Mouse (Mus musculus) Muller cell, postnatal 12 days (primary cell): ENCODE measurements at regions not wholly inside any gene's neighbourhood (a gene's known extent, or its start where the extent isn't known, plus 50 kb on each side); places are given as distances from the start of the nearest gene placed in this dataset.
A peak's percentile ranks its signal among the peaks of the same experiment; 100 is the strongest.

Source experiments
- DNase-seq: peaks from one replicate; pipeline ENCODE4 v3.0.0-alpha.2; 2015; ENCODE audit errors: inconsistent ontology term

DNA sequence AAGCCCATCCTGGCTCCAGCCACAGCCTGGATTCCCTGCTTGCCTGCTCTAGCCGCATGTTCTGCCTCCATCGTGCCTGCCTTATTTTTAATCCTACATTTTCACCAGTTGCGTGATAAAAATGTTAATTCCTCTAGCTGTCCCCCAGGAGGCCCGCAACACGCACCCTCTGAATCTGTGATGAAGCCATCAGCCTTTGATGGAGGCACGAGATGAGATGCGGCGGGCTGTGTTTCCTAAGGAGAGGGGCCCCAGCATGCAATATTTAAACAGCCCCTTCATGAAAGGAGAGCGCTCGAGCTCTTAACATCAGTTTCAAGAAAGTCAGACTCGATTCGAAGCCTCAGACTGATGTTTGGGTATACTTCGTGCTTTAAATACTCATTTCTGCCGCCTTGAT lies 76.3 kb downstream of the Nptx2 start:
- DNase-seq: no peak

DNA sequence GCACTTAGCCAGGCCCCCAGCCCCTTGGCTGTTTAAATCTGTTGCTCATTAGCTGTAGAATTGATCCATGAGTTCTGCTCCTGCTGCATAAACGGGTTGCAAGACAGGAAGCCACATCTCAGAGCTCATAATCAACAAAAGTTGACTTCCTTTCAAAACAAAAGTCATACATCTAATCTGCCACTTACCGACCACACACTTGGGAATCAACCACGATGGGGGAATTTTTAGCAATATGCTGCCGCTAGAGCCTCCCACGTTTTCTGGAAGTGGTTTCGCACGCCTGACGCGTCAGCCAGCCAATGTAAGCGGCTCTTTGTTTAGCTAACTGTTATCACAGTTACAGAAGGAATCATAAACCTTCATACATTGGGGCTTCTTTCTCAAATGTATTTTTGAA lies 77.7 kb downstream of the Nptx2 start:
- no peak for DNase-seq

DNA sequence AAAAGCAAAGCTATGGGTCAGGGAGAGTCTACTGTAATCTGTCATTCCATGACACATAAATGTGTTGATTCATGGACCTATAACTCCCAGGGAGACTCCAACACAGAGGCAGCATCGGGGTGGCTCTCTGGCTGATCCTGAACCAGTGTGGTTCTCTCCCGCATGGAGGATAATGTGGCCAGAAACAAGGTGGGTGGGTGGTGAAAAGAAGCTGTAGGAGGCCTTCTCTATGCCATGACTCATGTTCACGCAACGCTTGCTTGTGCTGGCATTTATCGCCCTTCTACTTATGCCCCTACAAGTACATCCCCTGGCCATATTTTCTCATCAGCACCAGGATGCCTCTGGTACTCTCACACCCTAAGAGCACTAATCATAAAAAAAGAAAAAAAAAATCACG lies 86.6 kb downstream of the Nptx2 start:
- DNase-seq: no peak

DNA sequence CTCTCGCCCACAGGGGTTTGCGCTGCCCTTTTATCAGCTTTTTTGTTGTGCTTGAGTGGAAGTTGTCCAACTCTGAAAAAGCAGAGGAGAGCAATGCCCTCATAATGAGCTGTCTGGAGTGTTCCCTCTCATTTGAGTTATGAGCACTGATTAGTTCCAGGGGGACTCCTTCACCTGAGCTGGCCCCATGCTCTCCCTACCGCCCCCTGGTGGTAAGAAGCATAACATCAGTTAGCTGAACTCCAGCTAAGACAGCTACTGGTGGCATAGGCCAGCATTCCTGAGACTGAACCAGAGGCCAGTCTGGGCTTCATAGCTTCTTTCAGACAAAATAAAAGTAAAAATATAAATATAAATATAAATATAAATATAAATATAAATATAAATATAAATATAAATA lies 92.9 kb downstream of the Nptx2 start:
- DNase-seq: peak; percentile 2

DNA sequence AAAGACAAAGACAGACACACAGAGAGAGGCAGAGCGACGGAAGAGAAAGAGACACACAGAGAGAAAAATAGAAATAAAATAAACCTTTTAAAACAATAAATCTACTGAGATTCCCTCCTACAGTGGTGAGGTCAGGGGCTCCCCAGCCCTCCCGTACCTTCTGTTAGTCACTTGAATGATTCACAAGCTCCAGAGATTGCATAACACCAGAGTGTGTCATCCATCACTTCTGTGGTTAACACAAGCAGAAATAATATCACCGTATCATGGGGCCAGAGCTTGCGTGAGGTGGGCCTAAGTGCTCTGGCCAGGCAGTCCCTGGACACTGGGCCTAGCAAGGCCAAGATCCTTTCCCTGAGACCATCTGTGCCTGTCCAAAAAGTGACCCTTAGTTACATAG lies 93.9 kb downstream of the Nptx2 start:
- DNase-seq: peak; percentile 25

DNA sequence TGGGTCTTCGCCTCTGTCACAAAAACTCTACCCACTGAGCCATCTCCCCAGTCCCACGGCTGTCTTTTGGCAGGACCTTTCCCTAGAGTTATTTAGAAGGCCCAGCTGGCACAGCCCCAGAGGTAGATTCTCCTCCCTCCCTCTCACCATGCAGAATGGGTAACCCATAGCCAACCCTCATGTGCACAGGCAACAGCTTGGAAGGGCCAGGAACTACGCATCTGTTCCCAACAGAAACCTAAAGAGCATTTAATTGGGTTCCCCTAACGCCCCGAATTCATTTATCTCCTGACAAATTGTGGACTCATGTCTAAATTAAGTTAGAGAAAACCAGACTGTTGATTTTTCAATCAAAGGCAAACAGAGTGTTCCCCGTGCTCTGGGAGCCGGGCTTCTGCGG lies 97.1 kb downstream of the Nptx2 start:
- DNase-seq: no peak

DNA sequence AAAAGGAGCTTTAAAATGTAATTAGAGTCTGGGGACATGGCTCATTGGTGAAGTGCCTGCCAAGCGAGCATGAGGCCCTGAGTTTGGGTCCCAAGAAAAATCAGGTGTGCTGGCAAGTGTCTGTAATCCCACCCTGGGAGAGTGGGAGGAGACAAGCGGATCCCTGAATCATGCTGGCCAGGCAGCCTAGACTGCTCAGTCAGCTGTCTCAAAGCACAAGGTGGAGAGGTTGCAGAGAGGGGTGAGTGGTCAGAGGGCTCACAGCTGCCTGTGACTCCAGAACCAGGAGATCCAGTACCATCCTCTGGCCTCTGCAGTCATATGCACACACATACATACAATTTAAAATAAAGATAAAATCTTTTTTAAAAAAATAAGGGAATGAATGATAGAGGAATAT lies 97.7 kb downstream of the Nptx2 start:
- no peak for DNase-seq

DNA sequence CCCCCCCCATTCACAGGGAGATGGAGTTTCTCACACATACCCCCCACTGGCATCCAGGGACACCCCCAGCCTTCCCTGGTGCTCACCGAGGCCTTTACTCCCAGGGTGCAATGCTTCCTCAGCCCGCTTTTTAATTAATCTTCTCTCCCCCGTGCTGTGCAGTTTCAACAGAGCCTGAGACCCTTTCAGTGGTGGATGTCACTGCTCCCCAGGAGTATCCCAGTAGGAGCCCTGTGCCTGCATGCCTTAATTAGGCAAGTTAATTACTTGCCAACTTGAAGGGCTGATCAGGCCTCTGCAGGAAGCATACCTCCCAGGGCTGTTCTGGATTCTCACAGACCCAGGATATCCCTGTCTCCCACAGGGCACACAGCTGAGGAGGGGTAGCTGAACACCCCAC lies 99.7 kb downstream of the Nptx2 start:
- no peak for DNase-seq

DNA sequence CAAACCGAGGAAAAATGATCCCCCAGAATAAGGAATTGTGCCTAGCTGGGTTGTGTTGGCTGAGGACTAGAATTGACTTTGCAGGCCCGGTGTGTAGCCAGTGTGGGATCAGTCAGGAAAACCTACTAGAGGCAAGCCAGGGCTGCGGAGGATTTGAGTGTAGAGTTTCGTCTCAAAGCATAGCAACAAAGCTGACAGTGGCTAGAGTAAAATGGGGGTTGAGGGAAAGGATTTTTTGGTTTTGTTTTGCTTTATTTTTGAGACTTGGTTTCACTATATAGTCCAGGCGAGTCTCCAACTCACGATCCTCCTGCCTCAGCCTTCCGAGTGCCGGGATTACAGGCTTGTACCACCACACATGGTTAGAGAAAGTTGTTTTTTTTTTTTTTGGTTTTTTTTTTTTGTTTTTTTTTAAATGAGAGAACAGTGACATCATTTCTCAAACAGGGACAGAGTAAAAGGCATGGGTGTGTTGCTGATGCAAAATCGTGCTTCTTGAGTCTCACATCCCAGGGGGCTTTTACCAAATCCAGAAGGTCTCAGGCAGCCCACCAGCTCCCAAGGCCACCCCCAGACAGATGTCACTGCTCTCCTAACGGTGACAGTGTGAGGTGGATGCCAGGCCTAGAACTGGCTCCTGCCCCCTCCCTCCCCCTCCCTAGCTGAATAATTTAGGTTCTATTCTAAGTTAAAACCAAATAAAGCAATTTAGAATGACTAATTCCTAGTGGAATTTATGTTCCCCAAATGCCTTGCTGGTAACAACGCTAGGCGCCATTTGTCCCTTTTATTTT lies 101.8 kb downstream of the Nptx2 start:
- no peak for DNase-seq

DNA sequence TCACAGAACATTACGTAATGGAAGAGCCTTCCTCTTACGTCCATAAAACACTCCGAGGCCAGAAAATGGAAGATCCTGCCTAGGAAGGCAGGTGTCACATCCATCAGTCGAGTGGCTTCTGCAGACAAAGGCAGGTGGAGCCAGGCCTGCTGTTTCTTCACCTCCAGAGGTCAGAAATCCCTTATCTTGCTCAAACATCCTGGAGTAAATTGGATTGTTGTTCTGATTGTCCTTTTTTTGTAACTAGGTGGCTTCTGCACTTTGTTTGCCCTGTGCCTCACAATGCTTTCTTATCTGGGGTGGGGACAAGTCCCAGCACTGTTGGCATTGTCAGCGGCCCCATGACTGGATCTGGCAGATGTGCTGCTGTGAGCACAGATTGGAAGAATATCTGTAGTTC lies 106.5 kb downstream of the Nptx2 start:
- no peak for DNase-seq

DNA sequence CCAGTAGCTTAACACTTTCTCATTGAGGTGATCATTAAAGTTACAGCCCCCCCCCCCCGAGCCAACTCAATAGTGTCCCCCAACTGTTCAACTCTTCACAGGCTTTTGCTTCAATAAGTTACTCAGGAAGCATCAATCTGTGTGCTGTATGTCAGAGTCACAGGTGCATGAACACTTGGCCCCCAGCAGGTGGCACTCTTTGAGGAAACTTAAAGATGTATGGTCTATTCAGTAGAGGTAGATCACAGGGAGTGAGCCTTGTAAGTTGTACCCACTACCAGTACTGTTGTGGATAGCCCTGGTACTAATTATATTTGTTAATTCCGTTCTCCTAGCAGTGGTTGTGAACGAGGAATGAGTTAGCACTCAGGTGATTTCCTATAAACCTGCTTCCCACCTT lies 99.6 kb downstream of the Tmem130 start:
- no peak for DNase-seq

DNA sequence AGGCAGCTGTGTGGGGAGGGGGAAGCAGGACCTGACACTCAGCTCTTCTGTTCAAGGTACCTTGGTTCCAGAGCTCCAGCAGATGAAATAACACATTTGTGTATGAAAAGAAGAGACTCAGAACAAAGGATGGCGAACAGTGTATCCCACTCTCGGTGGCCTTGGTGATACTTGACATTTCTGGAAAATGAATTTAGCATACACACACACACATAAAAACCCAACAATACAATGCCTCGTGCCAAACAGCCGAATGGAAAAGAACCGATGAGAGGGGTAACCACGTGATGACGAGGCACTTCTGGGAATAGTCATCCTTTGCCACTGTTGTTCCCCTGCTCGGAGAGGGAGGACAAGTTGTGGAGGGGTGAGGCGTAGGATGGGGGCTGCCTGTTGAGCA lies 97.6 kb downstream of the Tmem130 start:
- DNase-seq: no peak

DNA sequence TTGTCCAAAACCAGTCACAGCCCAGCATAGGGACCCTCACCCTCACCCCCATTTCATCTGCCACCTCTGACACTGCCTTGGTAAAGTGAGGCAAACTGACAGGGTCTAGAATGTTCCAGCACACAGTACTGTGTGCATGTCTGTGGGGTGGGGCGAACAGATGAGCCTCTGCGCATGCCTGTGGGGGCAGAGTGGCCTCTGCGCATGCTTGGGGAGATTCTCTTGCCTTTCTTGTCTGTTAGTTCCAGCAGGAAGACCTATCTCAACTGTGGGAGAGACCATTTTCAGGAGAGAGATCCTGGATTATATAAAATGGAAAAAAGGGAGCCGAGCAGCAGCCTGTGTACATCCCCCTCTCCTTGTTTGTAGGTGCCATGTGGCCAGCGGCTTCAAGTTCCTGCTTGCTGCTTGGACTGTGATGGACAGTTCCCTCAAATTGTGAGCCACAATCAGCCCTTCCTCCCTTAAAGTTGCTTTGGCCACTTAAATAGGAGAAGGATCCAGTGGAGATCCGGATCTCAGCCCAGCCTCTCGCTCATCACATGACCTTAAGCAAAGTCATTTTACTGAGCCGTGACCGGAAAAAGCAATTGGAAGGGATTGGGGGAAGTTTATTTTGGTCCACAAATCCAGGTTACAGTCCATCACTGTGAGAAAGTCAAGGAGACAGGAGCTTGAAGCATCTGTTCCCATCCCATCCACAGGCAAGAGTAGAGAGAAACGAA lies 96.9 kb downstream of the Tmem130 start:
- no peak for DNase-seq

DNA sequence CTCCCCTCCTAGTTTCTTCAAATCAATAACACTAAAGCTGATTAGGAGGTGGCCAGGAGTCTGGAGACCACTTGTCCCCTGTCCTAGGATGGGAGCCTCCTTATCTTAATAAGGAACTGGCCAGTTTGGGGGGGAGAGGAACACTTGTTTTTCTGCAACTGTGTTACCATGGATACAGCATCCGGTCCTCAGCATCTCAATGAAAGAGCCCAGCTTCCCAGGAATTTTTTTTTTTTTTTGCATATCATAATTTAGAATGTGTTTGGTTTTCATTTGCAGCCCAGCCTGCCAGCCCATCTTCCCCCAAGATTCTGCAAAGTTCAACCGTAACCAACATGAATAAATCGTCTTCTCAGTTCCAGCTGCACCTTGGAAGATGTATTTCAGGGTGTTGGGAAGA lies 93.6 kb downstream of the Tmem130 start:
- DNase-seq: no peak

DNA sequence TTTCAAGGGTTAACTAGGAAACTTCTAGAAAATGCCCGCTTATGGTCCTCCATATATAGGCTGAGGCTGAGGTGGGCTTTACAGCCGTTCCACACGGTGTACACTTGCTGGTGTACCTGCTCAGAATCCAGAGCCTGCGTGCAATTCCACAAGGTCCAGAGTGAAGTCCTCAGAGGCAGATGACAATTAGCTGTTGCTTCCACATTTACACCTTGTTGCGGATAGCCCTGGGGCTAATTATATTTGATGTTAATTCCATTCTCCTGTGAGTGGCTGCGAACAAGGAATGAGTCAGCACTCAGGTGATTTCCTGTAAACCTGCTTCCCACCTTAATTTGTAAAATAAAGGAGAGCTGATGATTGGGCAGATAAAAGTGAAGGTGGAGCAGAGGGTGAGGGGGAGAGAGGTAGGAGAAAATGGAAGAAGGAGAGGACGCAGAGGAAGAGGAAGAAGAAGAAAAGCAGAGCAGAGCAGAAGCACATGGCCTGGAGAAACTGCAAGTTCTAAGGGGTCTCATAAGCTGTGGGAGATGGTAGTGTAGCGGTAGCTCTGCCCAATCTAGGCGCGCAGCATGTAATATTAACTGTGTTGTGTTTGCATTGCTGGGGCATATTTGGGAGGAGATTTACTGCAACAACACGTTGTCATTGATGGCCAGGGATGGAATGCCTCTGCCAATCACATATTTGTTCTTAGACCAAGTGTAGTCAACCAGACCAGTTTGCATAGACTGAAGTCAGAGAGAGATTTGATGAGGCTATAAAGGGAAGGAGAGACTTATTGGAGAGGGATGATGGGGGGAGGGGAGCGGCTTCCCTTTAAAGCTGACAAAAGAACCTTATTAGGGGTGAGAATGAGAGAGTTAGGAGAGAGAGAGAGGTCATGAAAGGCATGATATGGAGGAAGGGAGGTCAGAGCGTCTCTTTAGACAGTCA lies 82.5 kb downstream of the Tmem130 start:
- no peak for DNase-seq

DNA sequence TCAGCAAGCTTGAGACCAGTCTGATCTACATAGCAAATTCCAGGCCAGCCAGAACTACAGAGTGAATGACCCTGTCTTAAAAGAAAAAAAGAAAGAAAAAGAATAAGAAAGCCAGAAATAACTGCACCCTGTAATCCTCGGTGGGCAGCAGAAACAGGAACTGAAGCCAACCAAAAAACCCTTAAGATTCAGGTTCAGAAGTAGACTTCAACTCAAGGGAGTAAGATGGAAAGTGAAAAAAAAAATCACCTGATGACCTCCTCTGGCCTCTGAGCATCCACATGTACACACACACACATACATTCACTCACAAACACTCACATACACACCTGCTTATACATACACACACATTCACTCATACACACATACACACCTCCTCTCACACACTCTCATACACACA lies 77.4 kb downstream of the Tmem130 start:
- DNase-seq: no peak
